Mouse (Mus musculus) MEL (cell line): ENCODE measurements at regions not wholly inside any gene's neighbourhood (a gene's known extent, or its start where the extent isn't known, plus 50 kb on each side); places are given as distances from the start of the nearest gene placed in this dataset.

ENCODE experiments used
- DNase-seq: peaks from one replicate; pipeline ENCODE4 v3.0.0; 2011; ENCODE audit warnings: low read depth, low spot score
- H3K27ac ChIP-seq: 2 replicates; pipeline ENCODE4 v1.5.1; 2012; ENCODE audit warnings: low read depth, mild to moderate bottlenecking, control low read depth, low read length, moderate library complexity; ENCODE audit not compliant: control insufficient read depth
- H3K27me3 ChIP-seq, 2 experiments: fragments of 150-350 bp in 1 of 2; sonication (generic) in 1 of 2; 2 replicates each; pipeline ENCODE4 v1.6.1; 2012; ENCODE audit warnings: low read length in 2 of 2, mild to moderate bottlenecking in 2 of 2, improper control_type of control experiment in 1 of 2, moderate library complexity in 1 of 2; ENCODE audit not compliant: insufficient read depth in 2 of 2, control insufficient read depth in 1 of 2
- H3K36me3 ChIP-seq, 2 experiments: 2 replicates each; pipeline ENCODE4 v1.6.1; 2012 to 2014; ENCODE audit warnings: low read length in 2 of 2, improper control_type of control experiment in 1 of 2, inconsistent platforms in 1 of 2, mild to moderate bottlenecking in 1 of 2; ENCODE audit not compliant: insufficient read depth in 2 of 2, control insufficient read depth in 1 of 2
- H3K4me1 ChIP-seq, 2 experiments: fragments of 150-350 bp in 1 of 2; sonication (generic) in 1 of 2; 2 replicates each; pipeline ENCODE4 v1.6.1; 2012; ENCODE audit warnings: low read length in 2 of 2, improper control_type of control experiment in 1 of 2, mild to moderate bottlenecking in 1 of 2; ENCODE audit not compliant: insufficient read depth in 2 of 2, control insufficient read depth in 1 of 2
- H3K4me3 ChIP-seq, 2 experiments: fragments of 150-350 bp in 1 of 2; sonication (generic) in 1 of 2; 2 replicates each; pipeline ENCODE4 v1.5.1; 2012; ENCODE audit warnings: low read depth in 2 of 2, low read length in 2 of 2, mild to moderate bottlenecking in 2 of 2, moderate library complexity in 2 of 2, control low read depth in 1 of 2, improper control_type of control experiment in 1 of 2; ENCODE audit not compliant: control insufficient read depth in 1 of 2, insufficient read depth in 1 of 2
- H3K79me2 ChIP-seq: 2 replicates; pipeline ENCODE4 v1.6.1; 2012; ENCODE audit warnings: mild to moderate bottlenecking, low read length, moderate library complexity; ENCODE audit not compliant: control insufficient read depth, poor library complexity, insufficient read depth
- H3K9ac ChIP-seq: 2 replicates; pipeline ENCODE4 v1.6.1; 2012; ENCODE audit warnings: low read depth, mild to moderate bottlenecking, control low read depth, low read length, moderate library complexity; ENCODE audit not compliant: control insufficient read depth, poor library complexity, severe bottlenecking
- H3K9me3 ChIP-seq: fragments of 150-350 bp; sonication (generic); replicated peaks from 2 replicates; pipeline ENCODE4 v1.6.1; 2012; ENCODE audit warnings: mild to moderate bottlenecking, low read length, improper control_type of control experiment, moderate library complexity; ENCODE audit not compliant: insufficient read depth
- EP300 ChIP-seq, 2 experiments: IDR thresholded peaks; 2 replicates each; pipeline ENCODE4 v1.6.1; 2011; ENCODE audit warnings: improper control_type of control experiment in 2 of 2, low read length in 2 of 2, low read depth in 1 of 2, mild to moderate bottlenecking in 1 of 2
- HCFC1 ChIP-seq: IDR thresholded peaks from 2 replicates; pipeline ENCODE4 v1.6.1; 2012; ENCODE audit warnings: low read depth, mild to moderate bottlenecking, inconsistent platforms, low read length, improper control_type of control experiment, moderate library complexity
- JUND ChIP-seq: IDR thresholded peaks from 2 replicates; pipeline ENCODE4 v1.6.1; 2011; ENCODE audit warnings: low read depth, mild to moderate bottlenecking, improper control_type of control experiment, low read length
- MAFK ChIP-seq: IDR thresholded peaks from 2 replicates; pipeline ENCODE4 v1.6.1; 2011; ENCODE audit warnings: low read depth, mild to moderate bottlenecking, low read length, improper control_type of control experiment, borderline replicate concordance
- MAX ChIP-seq: IDR thresholded peaks from 2 replicates; pipeline ENCODE4 v1.6.1; 2011; ENCODE audit warnings: low read length, improper control_type of control experiment
- MYB ChIP-seq: IDR thresholded peaks from 2 replicates; pipeline ENCODE4 v1.6.1; 2011; ENCODE audit warnings: mild to moderate bottlenecking, low read depth, low read length, improper control_type of control experiment
- MYC ChIP-seq: IDR thresholded peaks from 2 replicates; pipeline ENCODE4 v1.6.1; 2011; ENCODE audit warnings: low read depth, mild to moderate bottlenecking, low read length, improper control_type of control experiment, moderate library complexity
- NELFE ChIP-seq: IDR thresholded peaks from 2 replicates; pipeline ENCODE4 v1.6.1; 2011; ENCODE audit warnings: low read depth, low read length, improper control_type of control experiment
- POLR2A ChIP-seq, 2 experiments: IDR thresholded peaks; 2 replicates each; pipeline ENCODE4 v1.6.1; 2011 to 2012; ENCODE audit warnings: low read length in 2 of 2, mild to moderate bottlenecking in 2 of 2, control low read depth in 1 of 2, improper control_type of control experiment in 1 of 2, low read depth in 1 of 2, moderate library complexity in 1 of 2; ENCODE audit not compliant: control insufficient read depth in 1 of 2, insufficient read depth in 1 of 2, poor library complexity in 1 of 2
- POLR2AphosphoS2 ChIP-seq: IDR thresholded peaks from 2 replicates; pipeline ENCODE4 v1.6.1; 2011; ENCODE audit warnings: low read length, improper control_type of control experiment
- POLR2AphosphoS5 ChIP-seq: IDR thresholded peaks from 2 replicates; pipeline ENCODE4 v1.6.1; 2012; ENCODE audit warnings: low read depth, borderline replicate concordance, mild to moderate bottlenecking, inconsistent platforms, low read length, moderate library complexity, mixed read lengths
- RAD21 ChIP-seq: IDR thresholded peaks from 2 replicates; pipeline ENCODE4 v1.6.1; 2011; ENCODE audit warnings: mild to moderate bottlenecking, low read depth, low read length, improper control_type of control experiment
- RCOR1 ChIP-seq: IDR thresholded peaks from 2 replicates; pipeline ENCODE4 v1.6.1; 2012; ENCODE audit warnings: low read depth, mild to moderate bottlenecking, inconsistent platforms, low read length, improper control_type of control experiment
- ZKSCAN1 ChIP-seq: IDR thresholded peaks from 2 replicates; pipeline ENCODE4 v1.6.1; 2012; ENCODE audit warnings: low read depth, mild to moderate bottlenecking, inconsistent platforms, low read length, improper control_type of control experiment, moderate library complexity
- ZNF384 ChIP-seq: IDR thresholded peaks from 2 replicates; pipeline ENCODE4 v1.6.1; 2012; ENCODE audit warnings: low read depth, mild to moderate bottlenecking, inconsistent platforms, low read length, improper control_type of control experiment

GRCm38 (mm10) chr1:144656237-144656636 lies 88.8 kb upstream of the Rgs21 start:
- H3K79me2 ChIP-seq = no peaks in the 10 kb centered on the region
- H3K27ac ChIP-seq = no peak overlapping the region
- H3K27me3 ChIP-seq = no peaks in the 10 kb centered on the region
- TF ChIP-seq EP300 (IDR thresholded peaks at IDR 0.05; ENCODE audit: low read depth in 1 of 2, low read length in 2 of 2) (peak in 1 of 2 experiments; percentile 31; a peak in 1 of 4 replicates), NELFE (no peak)
- no peak overlapping the region for H3K4me3 ChIP-seq
- no peaks in the 10 kb centered on the region for H3K9me3 ChIP-seq
- DNase-seq = no peak
- no peaks in the 10 kb centered on the region; a peak in 1 of 4 replicates for H3K4me1 ChIP-seq
- H3K9ac ChIP-seq = no peak overlapping the region
- no peaks in the 10 kb centered on the region for H3K36me3 ChIP-seq

- no peak for DNase-seq
- H3K79me2 ChIP-seq = no peaks in the 10 kb centered on the region
- H3K4me1 ChIP-seq = no peaks in the 10 kb centered on the region
- no peak overlapping the region for H3K9ac ChIP-seq
- H3K36me3 ChIP-seq = no peaks in the 10 kb centered on the region
- H3K27ac ChIP-seq = no peak overlapping the region
- H3K9me3 ChIP-seq = no peaks in the 10 kb centered on the region
- H3K27me3 ChIP-seq = no peaks in the 10 kb centered on the region
- TF ChIP-seq MAX (no peak), POLR2A (IDR thresholded peaks at IDR 0.05; ENCODE audit: control insufficient read depth in 1 of 2, insufficient read depth in 1 of 2, low read depth in 1 of 2, low read length in 2 of 2, poor library complexity in 1 of 2) (no peak), JUND (no peak), HCFC1 (no peak), RAD21 (no peak), ZNF384 (no peak), NELFE (no peak), ZKSCAN1 (no peak), MYC (no peak), POLR2AphosphoS5 (no peak), POLR2AphosphoS2 (no peak), RCOR1 (no peak), MAFK (no peak), MYB (no peak)
- H3K4me3 ChIP-seq = no peak overlapping the region
Measured at GRCm38 (mm10) chr1:144626421-144626820, 59.0 kb upstream of the Rgs21 start.
